Mouse (Mus musculus) left cerebral cortex, adult 11 months (tissue): Measurements from ENCODE around the gene Nptxr.
"Not testable (repeated sequence)": the region's sequence is repeated elsewhere in the genome, so short reads cannot be mapped to it uniquely, and the experiment has no call there.

Experiments used
- DNase-seq: peaks from one replicate; pipeline ENCODE4 v3.0.0; 2022; ENCODE audit warnings: low spot score

Gene Nptxr

DNA sequence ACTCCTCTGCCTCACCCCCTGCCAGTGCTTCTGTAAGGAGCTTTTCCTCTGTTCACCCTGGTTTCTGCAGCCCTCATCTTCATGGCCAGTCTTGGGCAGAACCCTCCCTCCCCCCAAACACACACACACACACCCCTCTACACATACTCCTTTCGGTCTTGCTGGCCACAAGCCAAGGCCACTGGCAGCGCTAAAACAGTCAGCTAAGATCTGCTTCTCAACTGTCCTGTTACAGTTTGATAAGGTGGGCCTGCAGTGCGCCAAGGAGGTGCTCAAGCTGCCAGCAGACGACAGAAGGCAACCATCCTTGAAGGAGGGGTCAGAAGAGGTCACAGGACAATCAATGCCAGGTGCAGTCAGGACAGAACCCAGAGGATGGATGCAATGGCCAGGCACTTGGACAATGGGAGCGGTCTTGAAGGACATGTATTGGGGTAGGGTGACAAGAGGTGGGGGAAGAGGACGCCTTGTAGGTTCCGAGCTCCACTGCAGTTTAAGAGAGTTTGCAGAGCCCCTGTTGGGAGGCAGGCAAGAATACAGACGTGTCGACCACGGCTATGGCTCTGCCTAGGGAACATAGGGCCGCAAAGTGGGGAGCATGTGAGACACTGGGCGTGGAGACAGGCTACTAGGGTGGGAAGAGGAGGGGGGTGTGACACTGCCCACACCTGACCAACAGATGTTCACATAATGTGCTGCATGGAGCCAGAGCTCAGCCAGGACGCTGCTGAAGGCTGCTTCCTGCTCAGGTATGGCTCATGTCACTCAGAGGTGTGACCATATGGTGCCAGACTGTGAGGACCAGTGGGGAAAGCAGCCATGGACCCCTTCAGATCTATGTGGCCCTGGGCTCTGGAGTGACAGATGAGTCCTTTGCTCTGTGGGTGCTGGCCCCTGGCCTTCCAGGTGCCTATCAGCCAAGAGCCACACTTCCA, 18.0 kb upstream of the Nptxr start:
- DNase-seq = no peak

- DNase-seq = no peak
These were observed 13.8 kb upstream of the Nptxr start for GRCm38 (mm10) chr15:79818325-79818724.

DNA sequence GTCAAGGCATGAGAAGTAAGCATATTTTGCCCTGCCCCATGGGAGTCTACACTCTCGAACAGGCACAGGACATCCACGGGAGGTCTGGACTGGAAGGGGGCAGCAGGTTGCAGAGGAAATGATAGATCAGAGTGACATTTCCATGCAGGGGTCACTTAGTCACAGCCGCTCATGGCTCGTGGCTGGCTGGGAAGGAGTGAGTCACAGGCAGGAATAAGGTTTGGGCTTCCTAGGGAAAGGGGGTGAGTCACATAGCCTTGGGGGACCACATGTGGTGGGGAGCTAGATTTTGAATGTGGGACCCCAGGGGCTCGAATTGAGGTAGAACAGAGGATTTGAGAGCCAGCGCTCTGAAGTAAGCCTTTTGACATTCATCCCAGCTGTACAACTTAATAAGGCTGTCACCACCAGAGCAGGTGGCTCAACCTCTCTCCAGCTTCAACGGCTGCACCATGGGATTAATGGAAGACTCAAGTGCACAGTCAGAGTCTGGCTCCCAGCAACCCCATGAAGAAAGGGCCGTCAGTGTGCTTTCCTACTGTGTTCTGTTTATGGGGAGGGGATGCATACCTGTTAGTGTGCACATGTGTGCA, 9.2 kb upstream of the Nptxr start:
- no peak for DNase-seq

GRCm38 (mm10) chr15:79812840-79813239, 8.3 kb upstream of the Nptxr start:
- DNase-seq = not testable (repeated sequence)

GRCm38 (mm10) chr15:79810997-79811396, 6.4 kb upstream of the Nptxr start:
- DNase-seq = no peak

- no peak for DNase-seq
These were observed 5.5 kb upstream of the Nptxr start for GRCm38 (mm10) chr15:79810061-79810460.

GRCm38 (mm10) chr15:79808658-79809057, 4.1 kb upstream of the Nptxr start:
- no peak for DNase-seq

DNA sequence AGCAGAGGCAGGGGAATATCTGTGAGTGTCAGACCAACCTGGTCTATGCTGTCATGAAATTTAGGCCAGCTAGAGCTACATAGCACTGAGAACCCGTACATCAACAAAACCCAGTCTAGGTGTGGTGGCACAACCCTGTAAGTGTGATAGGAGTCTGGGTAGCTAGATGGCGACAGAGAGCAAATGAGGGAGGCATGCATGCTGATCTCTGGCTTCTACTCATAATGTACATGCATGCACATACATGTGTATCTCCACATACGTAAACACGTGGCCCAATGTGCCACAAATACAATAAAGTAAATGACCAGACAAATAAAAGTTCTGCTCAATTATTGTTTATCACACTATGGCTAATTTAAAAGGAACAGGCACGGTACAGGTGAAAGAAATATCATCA, 3.5 kb upstream of the Nptxr start:
- no peak for DNase-seq

DNA sequence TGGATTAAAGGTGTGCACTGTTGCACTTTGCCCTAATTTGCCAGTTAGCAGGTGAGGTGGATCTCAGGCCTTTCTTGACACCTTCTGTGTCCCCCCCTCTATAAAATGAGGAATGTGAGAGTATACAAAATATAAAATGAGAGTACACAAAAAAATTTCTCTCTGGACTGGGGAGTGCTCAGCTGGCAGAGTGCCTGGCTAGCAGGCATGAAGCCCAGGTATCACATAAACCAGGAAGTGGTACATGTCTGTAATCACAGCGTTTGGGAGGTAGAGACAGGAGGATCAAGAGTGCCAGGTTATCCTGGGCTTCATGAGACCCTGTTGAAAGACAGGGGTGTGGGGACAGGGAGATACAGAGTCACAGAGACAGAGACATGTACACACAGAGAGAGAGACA, 2.5 kb upstream of the Nptxr start:
- DNase-seq = no peak

GRCm38 (mm10) chr15:79805246-79805645, 680 bp upstream of the Nptxr start:
- DNase-seq = no peak

GRCm38 (mm10) chr15:79803533-79804351, 824 bp downstream of the Nptxr start:
- DNase-seq = no peak

DNA sequence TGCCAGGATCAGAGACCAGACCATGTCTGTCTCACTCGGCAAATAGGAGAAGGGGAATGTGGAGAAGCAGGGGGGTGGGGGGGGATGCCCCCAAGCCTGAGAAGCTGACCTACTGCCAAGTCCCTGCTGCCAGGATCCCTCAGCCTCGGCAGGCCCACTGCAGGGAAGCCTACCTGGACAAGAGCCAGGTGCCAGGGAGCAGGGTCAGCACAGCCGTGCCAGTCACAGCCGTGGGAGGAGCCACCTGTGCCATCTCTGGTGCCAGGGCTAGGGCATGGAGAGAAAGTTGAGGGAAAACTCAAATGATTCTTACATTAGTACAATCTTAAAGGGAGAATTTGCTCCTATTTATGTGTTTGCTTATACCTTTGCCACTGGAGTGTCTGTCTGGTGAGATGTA, 2.3 kb downstream of the Nptxr start:
- no peak for DNase-seq

- no peak for DNase-seq
These were observed 2.9 kb downstream of the Nptxr start for GRCm38 (mm10) chr15:79801646-79802045.

- no peak for DNase-seq
These were observed 3.9 kb downstream of the Nptxr start for GRCm38 (mm10) chr15:79800701-79801100.

GRCm38 (mm10) chr15:79798591-79798990, 6.0 kb downstream of the Nptxr start:
- no peak for DNase-seq

GRCm38 (mm10) chr15:79797680-79798079, 6.9 kb downstream of the Nptxr start:
- DNase-seq = no peak

GRCm38 (mm10) chr15:79797096-79797495, 7.5 kb downstream of the Nptxr start:
- DNase-seq = no peak

DNA sequence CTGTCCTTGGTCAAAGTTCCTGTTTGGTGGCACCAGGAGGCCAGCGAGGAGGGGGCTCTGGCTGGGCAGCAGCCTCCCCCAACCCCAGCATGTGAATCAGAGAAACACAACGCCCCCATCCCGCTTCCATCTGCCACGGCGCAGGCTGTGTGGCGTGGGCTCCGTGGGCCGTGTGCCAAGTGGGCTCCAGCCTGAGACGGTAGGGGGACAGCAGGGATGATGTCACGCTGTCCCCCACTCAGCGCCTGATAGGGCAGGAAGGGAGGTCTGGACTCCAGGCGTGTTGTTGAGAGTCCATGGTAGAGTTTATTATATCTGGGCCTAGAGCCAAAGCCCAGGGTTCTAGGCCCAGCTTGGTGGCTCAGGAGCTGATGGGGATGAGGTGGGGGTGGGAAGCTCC, 8.3 kb downstream of the Nptxr start:
- no peak for DNase-seq

DNA sequence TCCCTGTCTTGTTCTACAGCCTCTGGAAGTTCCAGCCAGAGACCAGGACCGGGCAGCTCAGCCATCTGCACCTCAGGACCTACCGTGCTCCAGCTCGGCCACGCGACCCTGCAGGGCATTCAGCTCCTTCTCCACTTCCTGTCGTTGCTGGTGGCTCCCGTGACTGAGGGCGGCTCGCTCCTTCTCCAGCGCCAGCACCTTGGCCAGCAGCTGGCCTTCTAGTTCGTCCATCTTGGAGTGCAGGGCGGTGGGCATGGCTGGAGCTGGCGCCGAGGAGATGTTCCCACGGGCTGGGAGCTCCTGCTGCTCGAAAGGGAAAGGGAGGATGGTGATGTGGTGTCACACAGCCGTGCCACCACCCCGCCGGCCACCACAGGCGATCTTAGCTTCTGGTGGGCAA, 10.4 kb downstream of the Nptxr start:
- no peak for DNase-seq

DNA sequence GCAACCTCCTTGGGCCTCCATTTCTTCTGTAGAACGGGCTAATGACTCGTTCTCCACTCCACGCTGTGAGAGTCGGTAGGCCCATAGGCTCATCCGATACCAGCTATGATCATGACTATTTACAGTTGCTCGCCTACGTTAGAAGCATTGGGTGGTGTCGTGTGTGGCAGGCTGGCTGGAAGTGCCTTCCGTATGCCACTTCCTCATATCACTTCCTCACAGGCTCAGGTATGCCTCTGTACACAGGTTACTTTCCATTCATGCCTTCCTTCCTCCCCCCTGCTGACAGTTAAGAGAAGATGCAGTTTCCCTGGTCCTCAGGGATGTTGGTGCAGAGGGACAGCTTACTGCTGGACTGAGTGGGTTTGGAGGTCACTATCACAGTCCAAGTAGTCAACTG, 11.5 kb downstream of the Nptxr start:
- DNase-seq = no peak

DNA sequence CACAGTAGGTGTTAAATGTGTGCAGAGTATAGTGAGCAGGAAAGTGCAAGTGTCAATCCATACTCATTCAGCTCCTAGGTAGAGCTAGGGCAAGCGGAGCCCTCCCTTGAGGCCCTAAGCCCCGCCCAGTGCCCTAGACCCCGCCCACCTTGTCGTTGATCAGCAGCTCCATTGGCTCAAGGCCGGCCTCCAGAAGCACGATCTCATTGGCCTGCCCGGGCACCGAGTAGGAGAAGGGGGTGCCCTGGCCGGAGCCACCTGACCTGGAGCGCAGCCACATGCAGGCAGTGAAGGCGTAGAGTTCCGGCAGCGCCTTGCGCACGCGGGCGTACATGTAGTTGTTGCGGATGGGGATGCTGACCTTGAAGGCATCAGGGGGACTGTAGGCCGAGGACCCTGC, 12.1 kb downstream of the Nptxr start:
- DNase-seq = no peak

DNA sequence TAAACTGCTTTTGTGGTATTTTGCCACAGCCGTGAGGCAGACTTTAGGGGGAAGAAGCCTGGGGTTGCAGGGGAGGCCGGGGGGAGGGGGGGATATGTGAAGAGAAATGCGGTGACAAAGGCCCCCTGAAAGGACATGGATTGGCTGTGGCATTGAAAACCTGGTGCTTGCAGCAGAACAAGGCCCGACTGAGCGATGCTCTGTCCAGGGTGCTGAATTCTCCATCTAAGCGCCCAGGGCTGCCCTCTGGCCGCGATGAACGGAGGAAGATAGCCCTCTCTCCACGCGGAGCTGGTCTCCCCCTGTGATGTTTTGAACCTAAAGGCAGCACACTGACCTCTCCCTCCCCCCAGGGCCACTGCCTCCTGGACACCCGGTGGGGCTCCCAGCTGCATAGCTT, 13.1 kb downstream of the Nptxr start:
- DNase-seq = no peak

- no peak for DNase-seq
These were observed 13.7 kb downstream of the Nptxr start for GRCm38 (mm10) chr15:79790905-79791304.
